Mouse (Mus musculus) heart, postnatal 0 days (tissue): Measurements from ENCODE around the gene Olig1. TPM values are rescaled to one million over a fixed set of nuclear protein-coding genes. Genes with fewer than 3 reads are reported as not detected.

ENCODE experiments used
- ATAC-seq: fragments of 200-750 bp; cut with Nextera tagmentation; 2 replicates; pipeline ENCODE4 v1.8.0; 2017; ENCODE audit warnings: low read depth, moderate number of reproducible peaks, moderate library complexity; ENCODE audit not compliant: insufficient read depth
- DNase-seq: peaks from one replicate; pipeline ENCODE4 v3.0.0-alpha.2; 2016; ENCODE audit warnings: low spot score
- H3K27ac ChIP-seq: fragments of 300-500 bp; sonication (generic); 2 replicates; pipeline ENCODE4 v1.5.1; 2014; ENCODE audit warnings: low read depth, mild to moderate bottlenecking
- H3K27me3 ChIP-seq: fragments of 300-500 bp; sonication (generic); 2 replicates; pipeline ENCODE4 v1.6.1; 2014; ENCODE audit warnings: low read length, mixed read lengths; ENCODE audit not compliant: control insufficient read depth, insufficient read depth
- H3K36me3 ChIP-seq: fragments of 300-500 bp; sonication (generic); replicated peaks from 2 replicates; pipeline ENCODE4 v1.6.1; 2014; ENCODE audit warnings: low read length, mixed read lengths; ENCODE audit not compliant: control insufficient read depth, insufficient read depth
- H3K4me1 ChIP-seq: fragments of 300-500 bp; sonication (generic); 2 replicates; pipeline ENCODE4 v1.6.1; 2014; ENCODE audit warnings: antibody characterized with exemption; ENCODE audit not compliant: control insufficient read depth, insufficient read depth
- H3K4me2 ChIP-seq: fragments of 300-500 bp; sonication (generic); 2 replicates; pipeline ENCODE4 v1.6.1; 2014; ENCODE audit warnings: low read depth, mild to moderate bottlenecking, low read length, moderate library complexity
- H3K4me3 ChIP-seq: fragments of 300-500 bp; sonication (generic); 2 replicates; pipeline ENCODE4 v1.5.1; 2014; ENCODE audit warnings: low read depth, low read length
- H3K9ac ChIP-seq: fragments of 300-500 bp; sonication (generic); replicated peaks from 2 replicates; pipeline ENCODE4 v1.6.1; 2014; ENCODE audit warnings: low read depth, low read length, mixed read lengths
- H3K9me3 ChIP-seq: fragments of 300-500 bp; sonication (generic); replicated peaks from 2 replicates; pipeline ENCODE4 v1.6.1; 2016; ENCODE audit warnings: low read length; ENCODE audit not compliant: control insufficient read depth
- CTCF ChIP-seq: IDR thresholded peaks from 2 replicates; pipeline ENCODE4 v1.5.1; 2016; ENCODE audit warnings: antibody characterized with exemption, control low read depth, low read depth
- EP300 ChIP-seq: IDR thresholded peaks from 2 replicates; pipeline ENCODE4 v1.6.1; 2016; ENCODE audit warnings: antibody characterized with exemption, low read depth
- whole genome bisulfite sequencing: fragments of 180-500 bp; shearing (Covaris S2); extraction: QIAGEN DNeasy Blood & Tissue Kit; methylation state at CpG from one replicate; pipeline ENCODE4 v1.1.7; 2014; 5-methylcytosine and 5-hydroxymethylcytosine counted together
- polyA plus RNA-seq: library from polyadenylated mRNA; unstranded; fragments of >200 nt; fragmentation: Nextera tagmentation; extraction: Ambion mirVana; gene quantifications from 2 replicates; pipeline ENCODE4 v1.2.1, GENCODE M21; 2015
- total RNA-seq: library from RNA; depleted of rRNA; stranded (reverse); fragments of >200 nt; gene quantifications from 2 replicates; pipeline ENCODE4 v1.2.3, GENCODE M21; 2014; ENCODE audit warnings: low replicate concordance

The Olig1 gene
- total and polyA plus RNA-seq, 2 experiments from 2014 or later = not detected

DNA sequence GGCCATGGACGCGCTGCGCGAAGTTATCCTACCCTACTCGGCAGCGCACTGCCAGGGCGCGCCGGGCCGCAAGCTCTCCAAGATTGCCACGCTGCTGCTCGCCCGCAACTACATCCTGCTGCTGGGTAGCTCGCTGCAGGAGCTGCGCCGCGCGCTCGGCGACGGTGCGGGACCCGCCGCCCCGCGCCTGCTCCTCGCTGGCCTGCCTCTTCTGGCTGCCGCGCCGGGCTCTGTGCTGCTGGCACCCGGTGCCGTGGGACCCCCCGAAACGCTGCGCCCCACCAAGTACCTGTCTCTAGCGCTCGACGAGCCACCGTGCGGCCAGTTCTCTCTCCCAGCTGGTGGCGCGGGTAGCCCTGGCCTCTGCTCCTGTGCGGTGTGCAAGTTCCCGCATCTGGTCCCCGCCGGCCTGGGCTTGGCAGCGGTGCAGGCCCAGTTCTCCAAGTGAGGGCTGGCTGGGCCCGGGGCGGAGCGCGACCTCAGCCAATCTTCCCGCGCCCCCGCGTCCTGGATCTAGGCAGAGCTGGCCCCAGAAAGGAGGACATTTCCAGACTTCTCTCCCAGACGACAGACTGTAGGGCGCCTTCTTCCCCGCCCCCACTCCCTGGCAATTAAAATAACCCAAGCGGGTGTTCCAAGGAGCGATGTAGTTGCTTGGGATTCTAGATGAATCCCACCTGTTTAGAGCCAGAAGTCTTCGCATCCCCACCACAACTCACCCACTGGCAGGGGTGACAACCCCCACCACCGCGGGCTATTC, 820 bp downstream of the Olig1 start:
- TF ChIP-seq CTCF = no peak
- TF ChIP-seq EP300 = no peak
- Histone ChIP-seq H3K4me1 (no peaks in the 10 kb centered on the region), H3K9ac (no peak overlapping the region), H3K27me3 (peaks cover 99% of the 10 kb centered on the region), H3K36me3 (no peaks in the 10 kb centered on the region), H3K4me2 (peak overlapping the region; percentile 60), H3K9me3 (no peaks in the 10 kb centered on the region), H3K27ac (no peak overlapping the region), H3K4me3 (peak overlapping the region; percentile 38)
- no peak for DNase-seq
- under 1% methylated on average over 62 of the region's 63 CpGs for WGBS
- ATAC-seq = no peak

DNA sequence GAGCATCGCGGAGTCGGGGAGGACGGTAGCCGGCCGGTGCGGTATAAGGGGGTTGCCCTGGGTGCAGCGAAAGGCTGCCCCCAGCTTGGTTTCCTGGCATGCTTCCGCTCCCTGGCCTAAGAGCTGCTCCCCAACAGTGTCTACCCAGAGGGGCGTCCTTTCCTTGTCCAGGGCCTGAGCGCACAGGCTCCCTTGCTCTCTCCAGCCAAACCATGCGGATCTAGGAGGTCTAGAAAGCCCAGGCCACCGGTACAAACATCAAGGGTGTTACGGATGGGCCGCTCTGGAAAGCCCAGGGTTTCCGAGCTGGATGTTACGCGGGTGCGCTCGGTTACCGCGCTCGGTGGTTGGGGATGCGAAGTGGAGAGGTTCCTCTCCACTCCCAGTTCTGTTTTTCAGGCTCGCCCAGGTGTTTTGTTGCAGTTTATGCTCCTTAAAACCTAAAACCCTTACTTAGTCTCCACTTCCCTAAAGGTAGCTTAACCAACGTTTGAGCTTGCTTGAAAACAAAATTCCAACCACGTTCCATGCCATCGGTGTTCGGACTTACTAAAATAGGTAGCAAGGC, 1.5 kb downstream of the Olig1 start:
- H3K4me3 ChIP-seq = peak overlapping the region; percentile 38; the same call in 1 of the 2 replicates
- no peaks in the 10 kb centered on the region for H3K9me3 ChIP-seq
- H3K27ac ChIP-seq = no peak overlapping the region
- no peak for ATAC-seq
- no peaks in the 10 kb centered on the region for H3K36me3 ChIP-seq
- whole genome bisulfite sequencing = 1% methylated on average over 28 of the region's 29 CpGs
- no peaks in the 10 kb centered on the region for H3K4me1 ChIP-seq
- no peak overlapping the region for H3K9ac ChIP-seq
- no peak for TF ChIP-seq EP300
- no peak for TF ChIP-seq CTCF
- peak overlapping the region; percentile 60; the same call in 1 of the 2 replicates for H3K4me2 ChIP-seq
- DNase-seq = no peak
- H3K27me3 ChIP-seq = peaks cover 98% of the 10 kb centered on the region

DNA sequence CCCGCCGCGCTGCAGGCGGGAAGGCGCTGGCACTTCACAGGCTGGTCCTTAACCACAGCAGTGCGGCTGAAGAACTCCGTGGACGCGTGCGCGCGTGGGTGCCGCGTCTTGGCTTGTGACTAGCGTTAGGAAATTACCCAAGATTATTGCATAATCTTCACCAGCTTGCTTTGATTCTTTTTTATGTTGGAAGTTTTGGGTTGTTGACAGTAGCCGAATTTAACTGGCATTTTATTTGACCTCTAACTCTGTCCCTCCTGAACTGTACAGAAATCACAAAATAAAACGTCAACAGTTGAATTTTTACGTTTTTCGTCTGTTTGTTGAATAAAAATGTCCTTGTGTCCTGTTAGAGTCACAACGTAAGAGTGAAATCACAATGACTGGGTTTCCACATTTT, 2.1 kb downstream of the Olig1 start:
- no peak overlapping the region for H3K4me2 ChIP-seq
- H3K27ac ChIP-seq = no peak overlapping the region
- no peaks in the 10 kb centered on the region for H3K9me3 ChIP-seq
- H3K4me1 ChIP-seq = no peaks in the 10 kb centered on the region
- peaks cover 97% of the 10 kb centered on the region for H3K27me3 ChIP-seq
- DNase-seq (no peak), ATAC-seq (no peak)
- 2% methylated on average over 20 of the region's 20 CpGs for WGBS
- no peak for TF ChIP-seq EP300
- no peak for TF ChIP-seq CTCF
- no peak overlapping the region for H3K4me3 ChIP-seq
- no peaks in the 10 kb centered on the region for H3K36me3 ChIP-seq
- no peak overlapping the region for H3K9ac ChIP-seq

DNA sequence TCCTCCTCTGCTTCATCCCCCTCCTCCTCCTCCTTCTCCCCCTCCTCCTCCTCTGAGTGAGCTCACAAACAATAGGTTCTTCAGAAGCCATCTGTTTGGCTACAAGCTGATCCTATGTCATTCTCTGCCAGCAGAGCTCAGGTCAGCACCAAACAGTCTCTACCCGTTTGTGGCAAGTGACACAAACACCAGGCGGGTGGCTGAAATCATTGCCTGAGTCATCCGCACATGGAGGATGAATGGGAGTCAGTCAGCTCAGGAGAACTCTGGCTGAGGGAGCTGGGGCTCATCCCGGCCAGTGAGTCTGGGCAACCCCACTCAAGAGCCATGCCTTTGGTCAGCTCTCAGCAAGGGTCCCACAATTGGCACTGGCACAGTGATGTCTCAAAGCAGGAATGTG, 10.9 kb downstream of the Olig1 start:
- no peak overlapping the region for H3K4me3 ChIP-seq
- ATAC-seq (no peak), DNase-seq (no peak)
- H3K27me3 ChIP-seq = peaks cover 33% of the 10 kb centered on the region
- no peaks in the 10 kb centered on the region for H3K4me1 ChIP-seq
- no peaks in the 10 kb centered on the region for H3K9me3 ChIP-seq
- no peaks in the 10 kb centered on the region for H3K36me3 ChIP-seq
- H3K9ac ChIP-seq = no peak overlapping the region
- WGBS = 50% methylated on average over 4 of the region's 4 CpGs
- no peak overlapping the region for H3K4me2 ChIP-seq
- no peak for TF ChIP-seq EP300
- TF ChIP-seq CTCF = no peak
- no peak overlapping the region for H3K27ac ChIP-seq

DNA sequence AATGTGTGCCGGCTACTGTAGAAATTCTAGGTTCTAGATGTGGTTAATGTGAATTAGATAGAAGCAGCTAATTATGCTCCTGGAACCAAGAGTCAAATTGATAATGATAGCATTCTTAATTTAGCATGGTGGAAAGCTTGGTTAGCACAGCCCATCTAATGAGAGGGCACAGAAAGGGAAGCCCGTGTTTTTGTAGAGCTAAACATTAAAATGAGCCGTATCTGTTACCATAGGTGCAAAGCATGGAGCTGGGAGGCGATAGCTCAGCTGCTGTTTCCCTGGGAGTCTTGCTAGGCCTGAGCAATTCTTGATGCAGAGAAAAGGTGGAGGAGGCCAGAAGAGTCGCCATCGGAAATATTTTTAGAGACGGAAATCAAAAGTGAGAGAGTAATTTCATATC, 22.5 kb downstream of the Olig1 start:
- H3K4me3 ChIP-seq = no peak overlapping the region
- ATAC-seq (no peak), DNase-seq (no peak)
- WGBS = 70% methylated on average over 7 of the region's 7 CpGs
- no peak overlapping the region for H3K27ac ChIP-seq
- no peaks in the 10 kb centered on the region for H3K9me3 ChIP-seq
- H3K27me3 ChIP-seq = 0 out of 2 replicates have a peak, but pooled peaks cover 5% of the 10 kb centered on the region
- no peak overlapping the region for H3K9ac ChIP-seq
- H3K4me2 ChIP-seq = no peak overlapping the region
- H3K36me3 ChIP-seq = no peaks in the 10 kb centered on the region
- H3K4me1 ChIP-seq = no peaks in the 10 kb centered on the region
- no peak for TF ChIP-seq EP300
- TF ChIP-seq CTCF = no peak
